ENCODE assay signal across 16 mouse cellular contexts in genomic region chr13:19356720-19357119, GRCm38 (mm10). TPM values are rescaled to one million over a fixed set of nuclear protein-coding genes. Genes with fewer than 3 reads are reported as not detected.
DNase-seq lines count a peak whose midpoint lies in the region; ATAC-seq and TF ChIP-seq lines count a peak whose summit lies in the region.
"Had no signal": no experiment of that assay in that cellular context is flagged by ENCODE, and none has a peak within 500 bp of the region (broad histone marks: within the 10 kb centered on the region; RNA-seq: fewer than 3 reads in every experiment).

No protein-coding gene starts in this region.

- H3K36me3 ChIP-seq in embryonic facial prominence, embryonic 11.5 days (replicated peaks; ENCODE audit: control insufficient read depth, insufficient read depth, low read depth, low read length): no peaks in the 10 kb centered on the region
- H3K36me3 ChIP-seq in embryonic facial prominence, embryonic 10.5 days (replicated peaks): peaks cover 36% of the 10 kb centered on the region
- peaks cover 36% of the 10 kb centered on the region for H3K36me3 ChIP-seq in kidney, embryonic 15.5 days
- peaks cover 40% of the 10 kb centered on the region for H3K36me3 ChIP-seq in forebrain, embryonic 14.5 days (ENCODE audit: control insufficient read depth, insufficient read depth, low read length)
- H3K36me3 ChIP-seq in small intestine, adult 2 months (ENCODE audit: control insufficient read depth, insufficient read depth, low read length): peaks cover 21% of the 10 kb centered on the region

- DNase-seq in embryonic facial prominence, embryonic 11.5 days (ENCODE audit: low spot score): no peak
- DNase-seq in embryonic facial prominence, embryonic 10.5 days (ENCODE audit: low spot score): no peak
- no peak for DNase-seq in kidney, adult 11 months
- DNase-seq in forebrain, embryonic 14.5 days (ENCODE audit: low spot score): no peak
- no peak for DNase-seq in MN1 (ENCODE audit: low spot score)
- no peak for DNase-seq in gastrocnemius, adult 8-10 months (ENCODE audit: low spot score in 2 of 2)
- DNase-seq: adrenal gland, adult 8-10 months; cerebellum, adult 9-10 months; embryo, embryonic 11 days; kidney, postnatal 10 days had no signal

- no peaks in the 10 kb centered on the region for H3K27me3 ChIP-seq in embryonic facial prominence, embryonic 11.5 days (ENCODE audit: control insufficient read depth, insufficient read depth, low read length)
- no peaks in the 10 kb centered on the region for H3K27me3 ChIP-seq in embryonic facial prominence, embryonic 10.5 days (replicated peaks; ENCODE audit: low read depth, poor library complexity, severe bottlenecking)
- H3K27me3 ChIP-seq in kidney, embryonic 15.5 days: no peaks in the 10 kb centered on the region
- H3K27me3 ChIP-seq in forebrain, embryonic 14.5 days (replicated peaks; ENCODE audit: control insufficient read depth, insufficient read depth, low read length): no peaks in the 10 kb centered on the region
- no peaks in the 10 kb centered on the region for H3K27me3 ChIP-seq in small intestine, adult 2 months (ENCODE audit: control insufficient read depth, insufficient read depth, low read length)
- H3K27me3 ChIP-seq: hindbrain, embryonic 15.5 days had no signal

- TF ChIP-seq CTCF in small intestine, adult 2 months (IDR thresholded peaks at IDR 0.05; ENCODE audit: extremely low read depth, insufficient read length, insufficient replicate concordance, low read depth, low read length): no peak

- 74% methylated on average over 5 of the region's 5 CpGs for WGBS in embryonic facial prominence, embryonic 11.5 days
- WGBS in embryonic facial prominence, embryonic 10.5 days: 80% methylated on average over 5 of the region's 5 CpGs
- WGBS in kidney, embryonic 15.5 days: 70% methylated on average over 5 of the region's 5 CpGs
- 86% methylated on average over 5 of the region's 5 CpGs for WGBS in forebrain, embryonic 14.5 days
- WGBS in small intestine, adult 2 months: 86% methylated on average over 5 of the region's 5 CpGs

- no peak overlapping the region for H3K27ac ChIP-seq in embryonic facial prominence, embryonic 11.5 days (replicated peaks; ENCODE audit: low read depth, low read length)
- no peak overlapping the region for H3K27ac ChIP-seq in embryonic facial prominence, embryonic 10.5 days (replicated peaks)
- H3K27ac ChIP-seq in kidney, embryonic 15.5 days: no peak overlapping the region
- no peak overlapping the region for H3K27ac ChIP-seq in forebrain, embryonic 14.5 days (ENCODE audit: low read depth, low read length)
- H3K27ac ChIP-seq in small intestine, adult 2 months (ENCODE audit: insufficient read depth, low read depth, low read length): peak overlapping the region; percentile 47
- H3K27ac ChIP-seq: heart, embryonic 10.5 days; hindbrain, embryonic 15.5 days had no signal

- no peak for TF ChIP-seq POLR2A in small intestine, adult 2 months (IDR thresholded peaks at IDR 0.05; ENCODE audit: low read depth, low read length)

- H3K9ac ChIP-seq in embryonic facial prominence, embryonic 11.5 days (replicated peaks; ENCODE audit: low read length): no peak overlapping the region
- no peak overlapping the region for H3K9ac ChIP-seq in kidney, embryonic 15.5 days
- no peak overlapping the region for H3K9ac ChIP-seq in forebrain, embryonic 14.5 days (ENCODE audit: low read length)
- H3K9ac ChIP-seq: hindbrain, embryonic 15.5 days had no signal

- H3K9me3 ChIP-seq in embryonic facial prominence, embryonic 11.5 days (replicated peaks; ENCODE audit: control insufficient read depth, low read length): no peaks in the 10 kb centered on the region
- H3K9me3 ChIP-seq in embryonic facial prominence, embryonic 10.5 days: no peaks in the 10 kb centered on the region
- H3K9me3 ChIP-seq in kidney, embryonic 15.5 days (replicated peaks): no peaks in the 10 kb centered on the region
- no peaks in the 10 kb centered on the region for H3K9me3 ChIP-seq in forebrain, embryonic 14.5 days (replicated peaks; ENCODE audit: control insufficient read depth, low read length)
- H3K9me3 ChIP-seq: heart, embryonic 10.5 days; hindbrain, embryonic 15.5 days had no signal

- peak; percentile 53; the same call in 1 of the 2 replicates for ATAC-seq in embryonic facial prominence, embryonic 11.5 days (replicated peaks; ENCODE audit: insufficient number of reproducible peaks, low FRiP score, low TSS enrichment, low read depth)
- peak; percentile 22; the same call in 1 of the 2 replicates for ATAC-seq in kidney, embryonic 15.5 days (replicated peaks; ENCODE audit: low FRiP score)
- peak; percentile 33; the same call in 1 of the 2 replicates for ATAC-seq in forebrain, embryonic 14.5 days

- H3K4me2 ChIP-seq in embryonic facial prominence, embryonic 11.5 days (ENCODE audit: low read depth, low read length): no peak overlapping the region
- no peak overlapping the region for H3K4me2 ChIP-seq in kidney, embryonic 15.5 days
- H3K4me2 ChIP-seq in forebrain, embryonic 14.5 days (ENCODE audit: low read length): no peak overlapping the region
- H3K4me2 ChIP-seq: hindbrain, embryonic 15.5 days; liver, embryonic 11.5 days had no signal

- H3K4me3 ChIP-seq in embryonic facial prominence, embryonic 11.5 days (ENCODE audit: low read depth, low read length): no peak overlapping the region
- H3K4me3 ChIP-seq in embryonic facial prominence, embryonic 10.5 days: no peak overlapping the region
- H3K4me3 ChIP-seq in kidney, embryonic 15.5 days (replicated peaks): no peak overlapping the region
- H3K4me3 ChIP-seq in forebrain, embryonic 14.5 days (ENCODE audit: low read depth, low read length): no peak overlapping the region
- no peak overlapping the region for H3K4me3 ChIP-seq in small intestine, adult 2 months (ENCODE audit: low read depth, low read length)
- H3K4me3 ChIP-seq: erythroblast, embryonic 14.5 days; heart, embryonic 10.5 days; hindbrain, embryonic 15.5 days had no signal

- no peaks in the 10 kb centered on the region for H3K4me1 ChIP-seq in embryonic facial prominence, embryonic 11.5 days (ENCODE audit: control insufficient read depth, insufficient read depth, low read length)
- H3K4me1 ChIP-seq in embryonic facial prominence, embryonic 10.5 days: peaks cover 3% of the 10 kb centered on the region; the same call in 1 of the 2 replicates
- no peaks in the 10 kb centered on the region for H3K4me1 ChIP-seq in kidney, embryonic 15.5 days
- no peaks in the 10 kb centered on the region for H3K4me1 ChIP-seq in forebrain, embryonic 14.5 days (ENCODE audit: control insufficient read depth, insufficient read depth, low read length)
- H3K4me1 ChIP-seq in small intestine, adult 2 months (ENCODE audit: control insufficient read depth, insufficient read depth, insufficient read length, low read length): no peaks in the 10 kb centered on the region
- H3K4me1 ChIP-seq: heart, embryonic 10.5 days had no signal

RNA-seq across cellular contexts. Expression of gene Stard3nl, which starts 38.9 kb away (rescaled TPM):
- 132 and 141 TPM in 2 replicates for polyA plus RNA-seq in embryonic facial prominence, embryonic 11.5 days (2014; fragmentation: Nextera tagmentation; extraction: Ambion mirVana)
- polyA plus RNA-seq in embryonic facial prominence, embryonic 10.5 days (2016; fragmentation: Nextera tagmentation; extraction: Ambion mirVana): 102 and 104 TPM in 2 replicates
- 103 and 112 TPM in 2 replicates for polyA plus RNA-seq in kidney, embryonic 15.5 days (2015; fragmentation: Nextera tagmentation; extraction: Ambion mirVana)
- polyA plus RNA-seq in forebrain, embryonic 14.5 days (2014; fragmentation: Nextera tagmentation; extraction: Ambion mirVana): 199 and 213 TPM in 2 replicates
- 4.1 and 9.4 TPM in 2 replicates for polyA plus RNA-seq in small intestine, adult 2 months (2012; rRNA removed)
- total RNA-seq in gastrocnemius, adult 8-10 months (2022): 1 to 10 TPM; 5.9 to 8.8 (median 7.1) TPM
